ENCODE assay signal across 8 mouse cellular contexts in the genomic region with DNA sequence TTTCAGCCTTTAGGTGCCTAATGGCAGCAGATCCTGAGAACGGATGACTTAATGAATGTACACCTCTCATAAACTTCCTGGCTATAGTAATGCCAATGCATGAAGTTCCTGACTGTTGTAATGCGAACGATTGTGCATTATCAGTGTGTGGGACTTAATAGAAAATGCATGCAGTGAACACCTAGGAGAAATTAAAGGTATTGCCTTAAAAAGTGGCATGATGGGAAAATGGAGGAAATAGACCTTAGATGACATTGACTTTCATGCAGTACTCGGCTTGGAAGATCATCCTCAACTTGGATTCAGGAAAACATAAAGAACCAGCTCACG. TPM values are rescaled to one million over a fixed set of nuclear protein-coding genes. Genes with fewer than 3 reads are reported as not detected.
A peak's percentile ranks its signal among the peaks of the same experiment; 100 is the strongest.
DNase-seq lines count a peak whose midpoint lies in the region; ATAC-seq and TF ChIP-seq lines count a peak whose summit lies in the region.

No protein-coding gene starts in this region.

- no peak for TF ChIP-seq POLR2A in lung, adult 2 months (IDR thresholded peaks at IDR 0.05; ENCODE audit: borderline replicate concordance, extremely low read depth, low read depth, low read length)

- H3K27me3 ChIP-seq in embryonic facial prominence, embryonic 13.5 days = peaks cover 3% of the 10 kb centered on the region; the same call in 1 of the 2 replicates
- H3K27me3 ChIP-seq in intestine, embryonic 14.5 days (replicated peaks; ENCODE audit: control insufficient read depth, insufficient read depth, low read length) = no peaks in the 10 kb centered on the region
- H3K27me3 ChIP-seq in neural tube, embryonic 12.5 days (replicated peaks) = no peaks in the 10 kb centered on the region

- H3K9ac ChIP-seq in embryonic facial prominence, embryonic 13.5 days = peak overlapping the region; percentile 82
- H3K9ac ChIP-seq in intestine, embryonic 14.5 days (ENCODE audit: low read length) = peak overlapping the region; percentile 62
- H3K9ac ChIP-seq in neural tube, embryonic 12.5 days = no peak overlapping the region

- H3K4me1 ChIP-seq in lung, adult 2 months (ENCODE audit: control insufficient read depth, insufficient read depth, low read length) = no peaks in the 10 kb centered on the region
- no peaks in the 10 kb centered on the region for H3K4me1 ChIP-seq in embryonic facial prominence, embryonic 13.5 days
- H3K4me1 ChIP-seq in intestine, embryonic 14.5 days (replicated peaks; ENCODE audit: control insufficient read depth, insufficient read depth, low read length) = 0 out of 2 replicates have a peak, but pooled peaks cover 3% of the 10 kb centered on the region
- H3K4me1 ChIP-seq in neural tube, embryonic 12.5 days = no peaks in the 10 kb centered on the region

- no peak for DNase-seq in lung, adult 2 months
- no peak for DNase-seq in lung, postnatal 10 days
- no peak for DNase-seq in intestine, embryonic 14.5 days (ENCODE audit: low spot score)
- no peak for DNase-seq in MN1 (ENCODE audit: low spot score)
- no peak for DNase-seq in left cerebral cortex, postnatal 4 days

- no peak for ATAC-seq in embryonic facial prominence, embryonic 13.5 days (ENCODE audit: insufficient number of reproducible peaks, insufficient read depth, low FRiP score, low TSS enrichment, low read depth)
- ATAC-seq in intestine, embryonic 14.5 days (replicated peaks; ENCODE audit: low FRiP score, low TSS enrichment, low read depth) = no peak
- ATAC-seq in neural tube, embryonic 12.5 days (ENCODE audit: low FRiP score, low read depth) = peak; percentile 1; the same call in 1 of the 2 replicates
- no peak for ATAC-seq in granulocyte monocyte progenitor cell, adult 5-6 weeks (replicated peaks; ENCODE audit: poor library complexity, severe bottlenecking)

- 75% methylated on average over 5 of the region's 5 CpGs for WGBS in lung, adult 2 months
- 81% methylated on average over 5 of the region's 5 CpGs for WGBS in embryonic facial prominence, embryonic 13.5 days
- 77% methylated on average over 5 of the region's 5 CpGs for WGBS in intestine, embryonic 14.5 days
- WGBS in neural tube, embryonic 12.5 days = 82% methylated on average over 5 of the region's 5 CpGs

- intact Hi-C loops in left cerebral cortex, postnatal 4 days (cut with DNase I) = loop anchor here (5.0 to 10.0 kb wide), 2 partner anchors 325 to 522 kb away; no protein-coding TSS in a partner anchor

- H3K4me3 ChIP-seq in lung, adult 2 months (replicated peaks; ENCODE audit: extremely low read depth, low read depth, low read length) = peak overlapping the region; percentile 37
- peak overlapping the region; percentile 66 for H3K4me3 ChIP-seq in embryonic facial prominence, embryonic 13.5 days
- peak overlapping the region; percentile 53 for H3K4me3 ChIP-seq in intestine, embryonic 14.5 days (ENCODE audit: low read depth, low read length)
- H3K4me3 ChIP-seq in neural tube, embryonic 12.5 days = peak overlapping the region; percentile 63

- 0 out of 2 replicates have a peak overlapping the region, but pooled peaks have one; percentile 57 for H3K27ac ChIP-seq in embryonic facial prominence, embryonic 13.5 days
- H3K27ac ChIP-seq in intestine, embryonic 14.5 days (ENCODE audit: low read depth) = peak overlapping the region; percentile 69; the same call in 1 of the 2 replicates
- H3K27ac ChIP-seq in neural tube, embryonic 12.5 days = no peak overlapping the region

- peak overlapping the region; percentile 64 for H3K4me2 ChIP-seq in embryonic facial prominence, embryonic 13.5 days
- H3K4me2 ChIP-seq in intestine, embryonic 14.5 days (ENCODE audit: low read length) = peak overlapping the region; percentile 89
- peak overlapping the region; percentile 64 for H3K4me2 ChIP-seq in neural tube, embryonic 12.5 days (replicated peaks)

- TF ChIP-seq CTCF in lung, adult 2 months (IDR thresholded peaks at IDR 0.05; ENCODE audit: insufficient read depth, low read length) = no peak

- H3K9me3 ChIP-seq in embryonic facial prominence, embryonic 13.5 days = no peaks in the 10 kb centered on the region
- H3K9me3 ChIP-seq in intestine, embryonic 14.5 days (ENCODE audit: control insufficient read depth, low read length) = no peaks in the 10 kb centered on the region
- H3K9me3 ChIP-seq in neural tube, embryonic 12.5 days = no peaks in the 10 kb centered on the region

- H3K36me3 ChIP-seq in embryonic facial prominence, embryonic 13.5 days = no peaks in the 10 kb centered on the region
- H3K36me3 ChIP-seq in intestine, embryonic 14.5 days (ENCODE audit: control insufficient read depth, insufficient read depth, low read length) = no peaks in the 10 kb centered on the region
- no peaks in the 10 kb centered on the region for H3K36me3 ChIP-seq in neural tube, embryonic 12.5 days

RNA-seq across cellular contexts. Expression of a gene that starts 0.3 kb away (rescaled TPM):
- 0.06 and 0.16 TPM in 2 replicates for polyA plus RNA-seq in lung, adult 2 months (2012; rRNA removed)
- polyA plus RNA-seq in embryonic facial prominence, embryonic 13.5 days (2015; fragmentation: Nextera tagmentation; extraction: Ambion mirVana) = 0.90 and 1.2 TPM in 2 replicates
- 0.78 and 0.99 TPM in 2 replicates for polyA plus RNA-seq in intestine, embryonic 14.5 days (2014; fragmentation: Nextera tagmentation; extraction: Ambion mirVana)
- 0.88 and 0.98 TPM in 2 replicates for polyA plus RNA-seq in neural tube, embryonic 12.5 days (2016; fragmentation: Nextera tagmentation; extraction: Ambion mirVana)
- total RNA-seq in left cerebral cortex, postnatal 4 days (2021) = under 1 TPM; 0.81 to 0.82 TPM
- total RNA-seq in granulocyte monocyte progenitor cell, adult 5-6 weeks (2014; fragmentation: Nextera tagmentation) = 1.6 and 2.4 TPM in 2 replicates
- 0.82 and 1.7 TPM in 2 replicates for total RNA-seq in granulocyte monocyte progenitor cell, adult 5-6 weeks (2017)

RNA-seq across cellular contexts. Expression of a gene that starts 0.6 kb away (rescaled TPM):
- 0.80 and 1.6 TPM in 2 replicates for polyA plus RNA-seq in lung, adult 2 months (2012; rRNA removed)
- polyA plus RNA-seq in embryonic facial prominence, embryonic 13.5 days (2015; fragmentation: Nextera tagmentation; extraction: Ambion mirVana) = 0.74 and 2.5 TPM in 2 replicates
- 1.0 and 1.9 TPM in 2 replicates for polyA plus RNA-seq in intestine, embryonic 14.5 days (2014; fragmentation: Nextera tagmentation; extraction: Ambion mirVana)
- 1.7 and 2.2 TPM in 2 replicates for polyA plus RNA-seq in neural tube, embryonic 12.5 days (2016; fragmentation: Nextera tagmentation; extraction: Ambion mirVana)
- 1 to 10 TPM; 1.6 TPM for total RNA-seq in left cerebral cortex, postnatal 4 days (2021)
- 1.1 TPM in 1 of 2 replicates, not detected in the other for total RNA-seq in granulocyte monocyte progenitor cell, adult 5-6 weeks (2014; fragmentation: Nextera tagmentation)
- 0.52 TPM in 1 of 2 replicates, not detected in the other for total RNA-seq in granulocyte monocyte progenitor cell, adult 5-6 weeks (2017)
